6 mouse cellular contexts compared by ENCODE assay signal in the genomic region with DNA sequence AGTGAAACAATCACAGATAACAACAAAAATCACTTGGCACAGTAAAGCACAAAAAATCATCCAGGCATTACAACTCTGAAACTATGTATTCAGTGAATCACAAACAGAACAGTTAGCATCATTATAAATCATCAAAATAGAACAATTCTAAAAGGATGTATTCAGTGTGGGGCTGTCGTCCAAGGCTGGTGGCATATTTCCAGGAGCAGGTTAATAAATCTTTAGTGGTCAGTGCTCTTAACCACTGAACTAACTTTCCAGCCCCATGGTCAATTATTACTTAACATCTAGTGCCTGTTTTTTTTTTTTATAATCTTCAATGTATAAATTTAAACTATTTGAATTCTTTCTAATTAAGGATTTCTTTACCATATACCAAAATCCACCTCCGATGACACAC. TPM values are rescaled to one million over a fixed set of nuclear protein-coding genes. Genes with fewer than 3 reads are reported as not detected.
"Had no signal": no experiment of that assay in that cellular context is flagged by ENCODE, and none has a peak within 500 bp of the region (broad histone marks: within the 10 kb centered on the region; RNA-seq: fewer than 3 reads in every experiment).

No protein-coding gene starts in this region.

RNA-seq across cellular contexts. Expression of a gene that starts 43.2 kb away (rescaled TPM):
- total RNA-seq: layer of hippocampus, adult 18-20 months; layer of hippocampus, postnatal 14 days; left cerebral cortex, adult 8-10 months; left cerebral cortex, postnatal 14 days; left cerebral cortex, postnatal 4 days; megakaryocyte, adult 5-6 weeks had no signal
